Mouse (Mus musculus): ENCODE results near the gene H2-D1. TPM values are rescaled to one million over a fixed set of nuclear protein-coding genes. Genes with fewer than 3 reads are reported as not detected.

H2-D1 gene
- polyA plus RNA-seq, 1 experiment from 2014 or later = 77.6 TPM

GRCm38 (mm10) chr17:35243086-35243485 is 19.4 kb upstream of the H2-D1 start:
- WGBS = 5% methylated on average over 16 of the region's 16 CpGs
- H3K36me3 ChIP-seq (ENCODE audit: control insufficient read depth, insufficient read depth, low read length) = peaks cover 50% of the 10 kb centered on the region
- peaks cover 27% of the 10 kb centered on the region for H3K4me1 ChIP-seq (ENCODE audit: control insufficient read depth, insufficient read depth, low read length)
- peak overlapping the region; percentile 95 for H3K9ac ChIP-seq (replicated peaks; ENCODE audit: low read depth, low read length)
- ATAC-seq (ENCODE audit: insufficient number of reproducible peaks, insufficient read depth, low FRiP score, low read depth) = no peak
- H3K4me3 ChIP-seq (ENCODE audit: low read depth, low read length) = peak overlapping the region; percentile 92
- peak overlapping the region; percentile 93 for H3K4me2 ChIP-seq (replicated peaks; ENCODE audit: low read depth, low read length)
- no peaks in the 10 kb centered on the region for H3K27me3 ChIP-seq (ENCODE audit: control insufficient read depth, insufficient read depth, low read length)
- H3K27ac ChIP-seq (ENCODE audit: low read length) = peak overlapping the region; percentile 98
- H3K9me3 ChIP-seq (ENCODE audit: control insufficient read depth, low read depth, low read length) = no peaks in the 10 kb centered on the region

GRCm38 (mm10) chr17:35244999-35245398 is 17.5 kb upstream of the H2-D1 start:
- peaks cover 69% of the 10 kb centered on the region for H3K36me3 ChIP-seq (ENCODE audit: control insufficient read depth, insufficient read depth, low read length)
- no peak overlapping the region for H3K27ac ChIP-seq (ENCODE audit: low read length)
- no peak for ATAC-seq (ENCODE audit: insufficient number of reproducible peaks, insufficient read depth, low FRiP score, low read depth)
- H3K9ac ChIP-seq (replicated peaks; ENCODE audit: low read depth, low read length) = 0 out of 2 replicates have a peak overlapping the region, but pooled peaks have one; percentile 4
- H3K4me1 ChIP-seq (ENCODE audit: control insufficient read depth, insufficient read depth, low read length) = peaks cover 26% of the 10 kb centered on the region
- no peaks in the 10 kb centered on the region for H3K27me3 ChIP-seq (ENCODE audit: control insufficient read depth, insufficient read depth, low read length)
- no peak overlapping the region for H3K4me3 ChIP-seq (ENCODE audit: low read depth, low read length)
- WGBS = 73% methylated on average over 2 of the region's 2 CpGs
- H3K4me2 ChIP-seq (replicated peaks; ENCODE audit: low read depth, low read length) = no peak overlapping the region
- H3K9me3 ChIP-seq (ENCODE audit: control insufficient read depth, low read depth, low read length) = no peaks in the 10 kb centered on the region

DNA sequence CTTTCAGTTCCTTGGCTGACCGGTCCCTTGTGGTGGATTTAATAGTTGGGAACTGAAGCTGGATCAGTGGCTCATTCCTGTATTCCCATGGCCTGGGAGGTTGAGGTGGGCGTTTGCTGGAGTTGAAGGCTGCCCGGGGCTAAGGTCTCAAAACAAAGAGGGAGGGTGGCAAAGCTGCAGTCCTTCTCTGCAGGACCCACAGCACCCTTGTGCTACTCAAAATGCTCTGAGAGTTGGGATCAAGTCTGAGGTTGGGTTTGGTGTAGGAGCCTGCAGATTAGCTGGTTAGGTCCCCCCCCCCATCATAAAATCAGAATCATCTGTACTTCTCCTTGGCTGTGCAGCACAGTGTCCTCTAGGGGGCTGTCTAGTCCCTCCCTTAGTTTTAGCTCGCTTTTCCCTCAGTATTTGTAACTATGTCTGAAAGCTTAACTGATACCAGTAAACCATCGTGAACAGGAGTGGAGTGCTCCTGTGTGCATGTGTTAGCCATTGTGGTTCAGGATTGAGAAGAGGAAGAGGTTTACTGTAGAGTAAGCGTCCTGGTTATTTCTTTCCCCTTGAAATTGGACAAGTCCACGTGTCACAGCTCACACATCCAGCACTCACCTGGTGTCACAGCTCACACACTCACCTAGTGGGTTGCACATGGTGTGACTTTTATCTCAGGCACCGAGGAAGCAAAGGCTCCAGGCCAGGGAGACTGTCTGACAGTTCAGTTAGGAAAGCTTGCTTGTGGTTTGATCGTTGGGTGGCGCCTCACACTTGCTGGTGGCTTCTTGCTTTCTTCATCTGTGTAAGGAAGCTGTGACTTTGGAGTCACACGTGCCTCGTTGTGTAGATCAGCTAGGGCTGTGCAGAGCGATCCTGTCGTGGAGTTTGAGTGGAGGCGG is 16.6 kb upstream of the H2-D1 start:
- no peak overlapping the region for H3K27ac ChIP-seq (ENCODE audit: low read length)
- no peak overlapping the region for H3K4me2 ChIP-seq (replicated peaks; ENCODE audit: low read depth, low read length)
- peaks cover 79% of the 10 kb centered on the region for H3K36me3 ChIP-seq (ENCODE audit: control insufficient read depth, insufficient read depth, low read length)
- no peak overlapping the region for H3K4me3 ChIP-seq (ENCODE audit: low read depth, low read length)
- peaks cover 17% of the 10 kb centered on the region for H3K4me1 ChIP-seq (ENCODE audit: control insufficient read depth, insufficient read depth, low read length)
- no peaks in the 10 kb centered on the region for H3K9me3 ChIP-seq (ENCODE audit: control insufficient read depth, low read depth, low read length)
- WGBS = 80% methylated on average over 15 of the region's 15 CpGs
- no peaks in the 10 kb centered on the region for H3K27me3 ChIP-seq (ENCODE audit: control insufficient read depth, insufficient read depth, low read length)
- H3K9ac ChIP-seq (replicated peaks; ENCODE audit: low read depth, low read length) = no peak overlapping the region
- no peak for ATAC-seq (ENCODE audit: insufficient number of reproducible peaks, insufficient read depth, low FRiP score, low read depth)

DNA sequence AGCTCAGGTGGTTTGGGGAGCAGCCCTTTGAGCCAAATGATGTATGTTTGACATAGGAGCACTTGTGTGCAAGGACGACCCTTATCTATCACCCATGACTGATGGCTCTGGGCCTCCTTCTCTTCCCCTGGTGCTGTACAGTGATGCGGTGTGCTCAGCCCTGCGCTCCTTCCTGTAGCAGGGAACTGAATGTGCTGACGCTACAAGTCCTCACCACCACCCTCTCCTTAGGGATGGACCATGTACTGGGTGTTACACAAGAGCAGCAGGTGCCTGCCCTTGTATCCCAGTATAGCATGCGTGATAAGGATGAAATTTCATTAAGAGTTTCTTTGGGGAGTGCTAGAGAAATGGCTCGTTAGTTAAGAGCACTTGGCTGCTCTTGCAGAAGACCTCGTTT is 15.4 kb upstream of the H2-D1 start:
- no peak for ATAC-seq (ENCODE audit: insufficient number of reproducible peaks, insufficient read depth, low FRiP score, low read depth)
- 79% methylated on average over 7 of the region's 7 CpGs for WGBS
- H3K27me3 ChIP-seq (ENCODE audit: control insufficient read depth, insufficient read depth, low read length) = no peaks in the 10 kb centered on the region
- peaks cover 89% of the 10 kb centered on the region for H3K36me3 ChIP-seq (ENCODE audit: control insufficient read depth, insufficient read depth, low read length)
- H3K27ac ChIP-seq (ENCODE audit: low read length) = no peak overlapping the region
- H3K4me3 ChIP-seq (ENCODE audit: low read depth, low read length) = no peak overlapping the region
- H3K9ac ChIP-seq (replicated peaks; ENCODE audit: low read depth, low read length) = no peak overlapping the region
- H3K4me1 ChIP-seq (ENCODE audit: control insufficient read depth, insufficient read depth, low read length) = peaks cover 17% of the 10 kb centered on the region
- no peak overlapping the region for H3K4me2 ChIP-seq (replicated peaks; ENCODE audit: low read depth, low read length)
- H3K9me3 ChIP-seq (ENCODE audit: control insufficient read depth, low read depth, low read length) = no peaks in the 10 kb centered on the region

GRCm38 (mm10) chr17:35248986-35249385 is 13.5 kb upstream of the H2-D1 start:
- H3K4me1 ChIP-seq (ENCODE audit: control insufficient read depth, insufficient read depth, low read length) = peaks cover 12% of the 10 kb centered on the region
- H3K4me3 ChIP-seq (ENCODE audit: low read depth, low read length) = no peak overlapping the region
- no peaks in the 10 kb centered on the region for H3K27me3 ChIP-seq (ENCODE audit: control insufficient read depth, insufficient read depth, low read length)
- no peak overlapping the region for H3K4me2 ChIP-seq (replicated peaks; ENCODE audit: low read depth, low read length)
- no peaks in the 10 kb centered on the region for H3K9me3 ChIP-seq (ENCODE audit: control insufficient read depth, low read depth, low read length)
- no peak overlapping the region for H3K9ac ChIP-seq (replicated peaks; ENCODE audit: low read depth, low read length)
- peaks cover 98% of the 10 kb centered on the region for H3K36me3 ChIP-seq (ENCODE audit: control insufficient read depth, insufficient read depth, low read length)
- no peak overlapping the region for H3K27ac ChIP-seq (ENCODE audit: low read length)
- ATAC-seq (ENCODE audit: insufficient number of reproducible peaks, insufficient read depth, low FRiP score, low read depth) = no peak
- 84% methylated on average over 14 of the region's 14 CpGs for WGBS

- 85% methylated on average over 19 of the region's 19 CpGs for WGBS
- Histone ChIP-seq H3K36me3 (ENCODE audit: control insufficient read depth, insufficient read depth, low read length) (peaks cover 94% of the 10 kb centered on the region), H3K4me1 (ENCODE audit: control insufficient read depth, insufficient read depth, low read length) (peaks cover 6% of the 10 kb centered on the region; the same call in 1 of the 2 replicates)
Measured at GRCm38 (mm10) chr17:35249451-35250197, 12.9 kb upstream of the H2-D1 start.

GRCm38 (mm10) chr17:35250348-35251120 is 12.0 kb upstream of the H2-D1 start:
- Histone ChIP-seq H3K9me3 (ENCODE audit: control insufficient read depth, low read depth, low read length) (no peaks in the 10 kb centered on the region), H3K9ac (replicated peaks; ENCODE audit: low read depth, low read length) (no peak overlapping the region), H3K4me2 (replicated peaks; ENCODE audit: low read depth, low read length) (no peak overlapping the region), H3K27ac (ENCODE audit: low read length) (no peak overlapping the region), H3K4me1 (ENCODE audit: control insufficient read depth, insufficient read depth, low read length) (no peaks in the 10 kb centered on the region), H3K27me3 (ENCODE audit: control insufficient read depth, insufficient read depth, low read length) (no peaks in the 10 kb centered on the region), H3K36me3 (ENCODE audit: control insufficient read depth, insufficient read depth, low read length) (peaks cover 85% of the 10 kb centered on the region), H3K4me3 (ENCODE audit: low read depth, low read length) (no peak overlapping the region)
- 85% methylated on average over 3 of the region's 3 CpGs for WGBS
- no peak for ATAC-seq (ENCODE audit: insufficient number of reproducible peaks, insufficient read depth, low FRiP score, low read depth)

More at GRCm38 (mm10) chr17:35249451-35250197, 12.9 kb upstream of the H2-D1 start:
- no peak overlapping the region for H3K4me2 ChIP-seq (replicated peaks; ENCODE audit: low read depth, low read length)
- no peak overlapping the region for H3K4me3 ChIP-seq (ENCODE audit: low read depth, low read length)
- H3K9me3 ChIP-seq (ENCODE audit: control insufficient read depth, low read depth, low read length) = no peaks in the 10 kb centered on the region
- no peaks in the 10 kb centered on the region for H3K27me3 ChIP-seq (ENCODE audit: control insufficient read depth, insufficient read depth, low read length)
- ATAC-seq (ENCODE audit: insufficient number of reproducible peaks, insufficient read depth, low FRiP score, low read depth) = no peak
- no peak overlapping the region for H3K9ac ChIP-seq (replicated peaks; ENCODE audit: low read depth, low read length)
- H3K27ac ChIP-seq (ENCODE audit: low read length) = no peak overlapping the region

GRCm38 (mm10) chr17:35251162-35251719 is 11.3 kb upstream of the H2-D1 start:
- H3K9ac ChIP-seq (replicated peaks; ENCODE audit: low read depth, low read length) = no peak overlapping the region
- no peaks in the 10 kb centered on the region for H3K9me3 ChIP-seq (ENCODE audit: control insufficient read depth, low read depth, low read length)
- H3K36me3 ChIP-seq (ENCODE audit: control insufficient read depth, insufficient read depth, low read length) = peaks cover 78% of the 10 kb centered on the region
- no peak overlapping the region for H3K4me2 ChIP-seq (replicated peaks; ENCODE audit: low read depth, low read length)
- no peak overlapping the region for H3K4me3 ChIP-seq (ENCODE audit: low read depth, low read length)
- no peaks in the 10 kb centered on the region for H3K27me3 ChIP-seq (ENCODE audit: control insufficient read depth, insufficient read depth, low read length)
- WGBS = 77% methylated on average over 15 of the region's 15 CpGs
- ATAC-seq (ENCODE audit: insufficient number of reproducible peaks, insufficient read depth, low FRiP score, low read depth) = no peak
- H3K4me1 ChIP-seq (ENCODE audit: control insufficient read depth, insufficient read depth, low read length) = no peaks in the 10 kb centered on the region
- H3K27ac ChIP-seq (ENCODE audit: low read length) = no peak overlapping the region
